Comparison of ENCODE assay signal across 8 mouse cellular contexts in the genomic region with DNA sequence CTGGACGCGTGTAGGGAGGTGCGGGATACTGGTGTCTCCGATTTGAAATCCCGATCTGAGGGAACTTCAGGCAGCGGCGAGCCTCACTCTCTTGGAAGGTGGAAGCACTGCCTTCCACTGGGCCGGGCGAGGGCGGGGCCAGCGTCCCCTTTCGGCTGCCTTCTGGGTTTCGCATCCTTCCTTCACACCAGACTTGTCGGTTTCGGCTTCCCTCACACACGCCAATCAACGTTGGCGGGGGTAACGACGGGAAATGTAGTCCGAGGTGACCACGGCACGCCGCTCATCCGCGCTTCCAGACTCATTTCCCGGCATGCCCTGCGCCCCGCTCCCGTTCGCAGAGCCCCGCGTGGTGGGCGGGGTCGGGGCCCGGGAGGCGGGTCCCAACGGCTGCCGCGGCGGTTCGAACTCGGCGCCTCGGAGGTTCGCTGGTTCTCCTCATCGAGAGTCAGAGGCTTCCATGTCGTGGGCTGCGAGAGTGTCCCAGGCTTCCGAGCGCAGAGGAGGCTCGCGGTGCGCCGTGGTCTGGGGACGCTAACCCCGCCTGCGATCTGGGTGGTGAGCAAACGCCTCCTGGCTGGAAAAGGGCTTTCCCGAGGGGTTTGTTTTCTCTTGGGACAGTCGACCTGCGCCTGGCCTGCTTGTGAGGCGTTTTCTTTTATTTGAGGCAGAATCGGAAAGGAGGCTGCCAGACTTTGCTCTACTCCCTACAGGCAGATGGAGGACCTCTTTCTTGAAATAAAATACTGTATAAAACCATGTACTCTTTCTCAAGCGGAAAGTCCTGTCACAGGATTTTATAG. TPM values are rescaled to one million over a fixed set of nuclear protein-coding genes. Genes with fewer than 3 reads are reported as not detected.
DNase-seq lines count a peak whose midpoint lies in the region; ATAC-seq lines count a peak whose summit lies in the region.

A gene (minus strand): TSS at position 180 of the 803 bp plus-strand sequence.
A gene (plus strand): TSS at position 435 of the 803 bp plus-strand sequence.

- no peaks in the 10 kb centered on the region for H3K9me3 ChIP-seq in forebrain, embryonic 14.5 days (replicated peaks; ENCODE audit: control insufficient read depth, low read length)
- no peaks in the 10 kb centered on the region for H3K9me3 ChIP-seq in neural tube, embryonic 15.5 days (replicated peaks)

- WGBS in forebrain, embryonic 14.5 days, result under 1% methylated on average over 65 of the region's 65 CpGs
- WGBS in neural tube, embryonic 15.5 days, result under 1% methylated on average over 65 of the region's 65 CpGs

- intact Hi-C loops in heart, postnatal 14 days (cut with DNase I), result loop anchor here (5.0 kb wide), 4 partner anchors 65 to 180 kb away; a partner anchor contains a TSS

- peak within 1 kb of the TSS; percentile 84 for H3K27ac ChIP-seq in forebrain, embryonic 14.5 days (ENCODE audit: low read depth, low read length)
- peak within 1 kb of the TSS; percentile 84 for H3K27ac ChIP-seq in neural tube, embryonic 15.5 days (replicated peaks)

- H3K9ac ChIP-seq in forebrain, embryonic 14.5 days (ENCODE audit: low read length), result peak within 1 kb of the TSS; percentile 80
- peak within 1 kb of the TSS; percentile 73 for H3K9ac ChIP-seq in neural tube, embryonic 15.5 days (replicated peaks)

- H3K4me2 ChIP-seq in forebrain, embryonic 14.5 days (ENCODE audit: low read length), result peak within 1 kb of the TSS; percentile 74
- H3K4me2 ChIP-seq in neural tube, embryonic 15.5 days, result peak within 1 kb of the TSS; percentile 86

- 0 out of 2 replicates have a peak, but pooled peaks cover 4% of the 10 kb centered on the region for H3K36me3 ChIP-seq in forebrain, embryonic 14.5 days (ENCODE audit: control insufficient read depth, insufficient read depth, low read length)
- H3K36me3 ChIP-seq in neural tube, embryonic 15.5 days, result no peaks in the 10 kb centered on the region; the same call in 1 of the 2 replicates

- H3K27me3 ChIP-seq in forebrain, embryonic 14.5 days (replicated peaks; ENCODE audit: control insufficient read depth, insufficient read depth, low read length), result no peaks in the 10 kb centered on the region
- no peaks in the 10 kb centered on the region for H3K27me3 ChIP-seq in neural tube, embryonic 15.5 days (replicated peaks)

- peaks cover 7% of the 10 kb centered on the region for H3K4me1 ChIP-seq in forebrain, embryonic 14.5 days (ENCODE audit: control insufficient read depth, insufficient read depth, low read length)
- peaks cover 20% of the 10 kb centered on the region for H3K4me1 ChIP-seq in neural tube, embryonic 15.5 days

- DNase-seq in ES-CJ7 (ENCODE audit: low read depth, low spot score), result peak; percentile 99
- peak; percentile 96 for DNase-seq in cerebellum, adult 11 months
- peak; percentile 99 for DNase-seq in forebrain, embryonic 14.5 days (ENCODE audit: low spot score)
- peak; percentile 98 to 99 for DNase-seq in heart, postnatal 14 days
- peak; percentile 97 for DNase-seq in layer of hippocampus, adult 11-12 months (ENCODE audit: low spot score)
- peak; percentile 98 for DNase-seq in lung, adult 18-20 months
- peak; percentile 97 for DNase-seq in testis, postnatal 14 days (ENCODE audit: low spot score)

- ATAC-seq in forebrain, embryonic 14.5 days, result peak; percentile 99
- ATAC-seq in neural tube, embryonic 15.5 days (ENCODE audit: low FRiP score), result peak; percentile 98

- H3K4me3 ChIP-seq in forebrain, embryonic 14.5 days (ENCODE audit: low read depth, low read length), result peak within 1 kb of the TSS; percentile 82
- H3K4me3 ChIP-seq in neural tube, embryonic 15.5 days (replicated peaks), result peak within 1 kb of the TSS; percentile 69

RNA-seq across cellular contexts. Expression of the first gene that starts in this region (rescaled TPM):
- 17.2 and 18.1 TPM in 2 replicates for polyA plus RNA-seq in forebrain, embryonic 14.5 days (2014; fragmentation: Nextera tagmentation; extraction: Ambion mirVana)
- 10 to 100 TPM; 22.9 to 25.6 TPM for total RNA-seq in heart, postnatal 14 days (2021)
- polyA plus RNA-seq in neural tube, embryonic 15.5 days (2015; fragmentation: Nextera tagmentation; extraction: Ambion mirVana), result 27.0 and 45.5 TPM in 2 replicates

RNA-seq across cellular contexts. Expression of the second gene that starts in this region (rescaled TPM):
- polyA plus RNA-seq in forebrain, embryonic 14.5 days (2014; fragmentation: Nextera tagmentation; extraction: Ambion mirVana), result 4.6 and 7.4 TPM in 2 replicates
- 1 to 10 TPM in 1 of 2 experiments, under 1 TPM in 1; 0.67 to 1.7 TPM for total RNA-seq in heart, postnatal 14 days (2021)
- 2.1 and 9.3 TPM in 2 replicates for polyA plus RNA-seq in neural tube, embryonic 15.5 days (2015; fragmentation: Nextera tagmentation; extraction: Ambion mirVana)

Comparison
In these comparisons a context has a peak if more than half of its experiments do, and no peak if none do; other contexts are left out.
1. Peak in every context shown above with its lines: DNase-seq, ATAC-seq, H3K4me3 ChIP-seq and H3K27ac ChIP-seq.